Mouse (Mus musculus) stomach, postnatal 0 days (tissue): ENCODE results near the gene Zbtb18.

ENCODE experiments used
- CTCF ChIP-seq: IDR thresholded peaks from 2 replicates; pipeline ENCODE4 v1.5.1; 2016; ENCODE audit warnings: antibody characterized with exemption, low read depth, mild to moderate bottlenecking, moderate library complexity
- EP300 ChIP-seq: optimal IDR thresholded peaks from 2 replicates; pipeline ENCODE3; 2016; ENCODE audit warnings: antibody characterized with exemption

DNA sequence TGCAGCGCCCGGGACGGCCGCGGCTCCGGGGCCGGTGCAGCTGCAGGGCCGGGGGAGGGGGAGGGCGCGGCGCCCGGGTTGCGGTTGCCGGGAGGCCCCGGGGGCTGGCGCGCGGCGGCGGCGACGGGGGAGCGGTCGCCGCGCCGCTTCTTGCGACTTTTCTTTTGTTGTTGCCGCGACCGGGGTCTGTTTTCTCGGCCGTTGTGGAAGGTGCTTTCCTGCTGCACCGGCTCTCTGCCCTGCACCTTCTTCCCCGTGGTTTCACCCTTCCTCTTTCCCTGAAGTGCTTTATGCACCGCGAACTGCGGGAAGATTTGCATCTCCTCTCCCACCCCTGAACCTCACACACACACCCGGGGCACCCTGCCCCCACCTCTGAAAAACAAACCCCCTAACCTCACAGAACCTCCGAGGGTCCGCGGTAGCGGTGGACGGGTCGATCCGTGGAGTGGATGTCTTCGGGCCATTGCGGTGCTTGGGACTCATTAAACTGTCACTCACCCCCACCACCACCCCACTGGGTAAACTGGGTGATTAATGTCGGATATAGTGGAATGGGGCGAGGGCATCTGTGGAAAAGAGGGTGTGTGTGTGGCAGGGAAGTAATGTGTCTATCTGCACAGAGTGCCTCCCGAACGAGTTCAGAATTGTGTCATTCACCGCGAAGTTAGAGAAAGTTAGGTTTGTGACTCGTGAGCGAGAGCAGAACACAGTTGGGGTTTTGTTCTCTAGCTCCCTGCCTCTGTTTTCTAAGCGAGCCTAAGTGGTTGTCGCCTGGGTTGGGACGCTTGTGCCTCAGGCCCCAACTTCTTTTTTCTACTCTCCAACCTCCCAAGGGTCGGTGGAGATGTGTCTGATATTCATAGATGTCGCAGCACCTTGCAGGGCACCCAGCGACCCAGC, 921 bp downstream of the Zbtb18 start:
- TF ChIP-seq CTCF (no peak), EP300 (no peak)
